Mouse (Mus musculus) stomach, embryonic 16.5 days (tissue): ENCODE measurements around the gene Tbc1d25. TPM values are rescaled to one million over a fixed set of nuclear protein-coding genes. Genes with fewer than 3 reads are reported as not detected.
A peak's percentile ranks its signal among the peaks of the same experiment; 100 is the strongest.

Experiments used
- ATAC-seq: fragments of 200-750 bp; cut with Nextera tagmentation; 2 replicates; pipeline ENCODE4 v1.8.0; 2017; ENCODE audit warnings: moderate number of reproducible peaks, moderate TSS enrichment; ENCODE audit not compliant: insufficient read depth, low FRiP score
- H3K27ac ChIP-seq: fragments of 300-500 bp; sonication (generic); 2 replicates; pipeline ENCODE4 v1.5.1; 2014; ENCODE audit warnings: low read length
- H3K27me3 ChIP-seq: fragments of 300-500 bp; sonication (generic); 2 replicates; pipeline ENCODE4 v1.6.1; 2014; ENCODE audit warnings: low read length, control low read depth, mixed read lengths; ENCODE audit not compliant: control insufficient read depth, insufficient read depth
- H3K36me3 ChIP-seq: fragments of 300-500 bp; sonication (generic); 2 replicates; pipeline ENCODE4 v1.6.1; 2014; ENCODE audit warnings: low read length; ENCODE audit not compliant: control insufficient read depth, insufficient read depth
- H3K4me1 ChIP-seq: fragments of 300-500 bp; sonication (generic); 2 replicates; pipeline ENCODE4 v1.6.1; 2014; ENCODE audit warnings: low read length, control low read depth, mixed read lengths; ENCODE audit not compliant: control insufficient read depth, insufficient read depth
- H3K4me2 ChIP-seq: fragments of 300-500 bp; sonication (generic); 2 replicates; pipeline ENCODE4 v1.6.1; 2014; ENCODE audit warnings: low read depth, low read length, mixed read lengths
- H3K4me3 ChIP-seq: fragments of 300-500 bp; sonication (generic); replicated peaks from 2 replicates; pipeline ENCODE4 v1.5.1; 2014; ENCODE audit warnings: mild to moderate bottlenecking, low read length
- H3K9ac ChIP-seq: fragments of 300-500 bp; sonication (generic); 2 replicates; pipeline ENCODE4 v1.6.1; 2014; ENCODE audit warnings: low read length
- H3K9me3 ChIP-seq: fragments of 300-500 bp; sonication (generic); replicated peaks from 2 replicates; pipeline ENCODE4 v1.6.1; 2016; ENCODE audit warnings: low read length, control low read depth; ENCODE audit not compliant: control insufficient read depth
- WGBS: fragments of 180-500 bp; shearing (Covaris S2); extraction: QIAGEN DNeasy Blood & Tissue Kit; methylation state at CpG from one replicate; pipeline ENCODE4 v1.1.7; 2014; 5-methylcytosine and 5-hydroxymethylcytosine counted together
- polyA plus RNA-seq: library from polyadenylated mRNA; unstranded; fragments of >200 nt; fragmentation: Nextera tagmentation; extraction: Ambion mirVana; gene quantifications from 2 replicates; pipeline ENCODE4 v1.2.1, GENCODE M21; 2015

Tbc1d25 gene
- 10.9 and 11.6 TPM in 2 replicates for polyA plus RNA-seq

DNA sequence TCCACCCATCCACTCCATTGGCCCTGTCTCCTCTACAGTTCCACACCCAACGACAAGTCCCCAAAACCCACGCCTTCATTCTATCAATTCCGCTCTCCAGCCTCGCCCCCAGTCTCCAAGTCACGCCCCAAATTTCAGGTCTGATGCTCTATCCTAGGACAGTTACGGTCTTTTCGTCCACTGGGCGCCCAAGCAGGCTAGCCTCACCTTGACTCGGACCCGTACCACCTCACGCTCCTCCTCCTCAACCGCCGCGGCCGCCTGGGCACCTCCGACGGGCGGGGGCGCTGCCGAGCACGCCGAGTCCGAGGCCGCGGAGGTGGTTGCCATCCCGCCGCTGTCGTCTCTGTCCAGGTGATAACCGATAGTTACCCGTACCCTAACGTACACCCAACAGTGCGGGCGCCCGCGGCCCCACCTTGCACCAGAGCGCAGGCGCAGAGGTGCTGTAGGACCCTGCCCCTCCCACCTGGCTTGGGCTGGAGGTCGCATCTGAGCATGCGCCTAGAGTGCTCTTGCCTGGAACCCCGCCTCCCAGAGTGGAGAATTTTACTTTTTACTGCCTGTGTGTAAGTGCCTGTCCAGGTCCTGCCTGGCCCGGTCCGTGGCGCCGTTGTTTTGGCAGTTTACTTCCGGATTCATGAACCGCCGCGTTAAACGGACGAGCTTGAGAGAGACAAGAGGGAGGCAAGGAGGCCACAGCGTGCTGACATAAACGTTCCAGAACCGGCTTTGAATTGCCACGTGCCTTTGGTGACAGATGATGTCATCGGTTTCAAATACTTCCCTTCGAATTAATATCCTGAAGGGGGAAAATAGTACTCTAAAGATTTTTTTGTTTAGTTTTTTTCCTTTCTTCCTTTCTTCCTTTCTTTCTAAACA lies at the start of gene Tbc1d25:
Gene Tbc1d25 (minus strand): TSS at position 678 of the 882 bp plus-strand sequence.
- no peaks in the 10 kb centered on the region for H3K36me3 ChIP-seq
- peak within 1 kb of the TSS; percentile 63 for H3K4me2 ChIP-seq
- 11% methylated on average over 56 of the region's 56 CpGs for WGBS
- H3K9me3 ChIP-seq, result no peaks in the 10 kb centered on the region
- H3K4me3 ChIP-seq, result peak within 1 kb of the TSS; percentile 53
- peak; percentile 95 for ATAC-seq
- H3K9ac ChIP-seq, result peak within 1 kb of the TSS; percentile 62
- H3K27ac ChIP-seq, result peak within 1 kb of the TSS; percentile 7
- H3K27me3 ChIP-seq, result no peaks in the 10 kb centered on the region
- no peaks in the 10 kb centered on the region for H3K4me1 ChIP-seq

- no peak overlapping the region for H3K27ac ChIP-seq
- no peaks in the 10 kb centered on the region for H3K9me3 ChIP-seq
- H3K36me3 ChIP-seq, result no peaks in the 10 kb centered on the region
- no peak overlapping the region for H3K4me3 ChIP-seq
- H3K9ac ChIP-seq, result no peak overlapping the region
- no peak for ATAC-seq
- H3K4me2 ChIP-seq, result no peak overlapping the region
- WGBS, result 85% methylated on average over 7 of the region's 7 CpGs
- no peaks in the 10 kb centered on the region for H3K4me1 ChIP-seq
- H3K27me3 ChIP-seq, result no peaks in the 10 kb centered on the region
Measured at GRCm38 (mm10) chrX:8223473-8223872, 47.5 kb upstream of the Tbc1d25 start.

- H3K9ac ChIP-seq, result no peak overlapping the region
- no peaks in the 10 kb centered on the region for H3K27me3 ChIP-seq
- H3K27ac ChIP-seq, result no peak overlapping the region
- H3K36me3 ChIP-seq, result no peaks in the 10 kb centered on the region
- whole genome bisulfite sequencing, result 52% methylated on average over 7 of the region's 7 CpGs
- no peak overlapping the region for H3K4me3 ChIP-seq
- H3K4me1 ChIP-seq, result no peaks in the 10 kb centered on the region
- no peaks in the 10 kb centered on the region for H3K9me3 ChIP-seq
- ATAC-seq, result no peak
- no peak overlapping the region for H3K4me2 ChIP-seq
Measured at GRCm38 (mm10) chrX:8222678-8223421, 46.9 kb upstream of the Tbc1d25 start.

DNA sequence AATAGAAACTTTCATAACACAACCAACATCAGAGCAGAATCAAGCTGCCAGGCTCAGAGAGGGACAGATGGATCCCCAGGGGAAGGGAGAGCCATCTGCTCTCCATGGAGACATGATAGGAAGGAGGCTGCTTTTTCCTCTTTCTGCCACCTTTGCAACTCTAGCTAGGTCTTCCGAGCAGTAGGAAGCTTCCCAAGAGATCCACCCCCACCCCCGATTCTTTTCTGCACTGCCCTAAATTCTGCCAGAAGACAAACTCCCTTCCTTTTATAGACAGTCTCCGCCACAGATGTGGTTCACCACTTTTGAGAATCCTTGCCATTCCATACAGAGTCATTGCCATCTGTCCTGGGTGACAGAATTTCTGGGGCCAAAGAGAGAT lies 46.3 kb upstream of the Tbc1d25 start:
- no peaks in the 10 kb centered on the region for H3K27me3 ChIP-seq
- WGBS, result 68% methylated on average over 3 of the region's 3 CpGs
- no peaks in the 10 kb centered on the region for H3K4me1 ChIP-seq
- ATAC-seq, result no peak
- H3K9ac ChIP-seq, result no peak overlapping the region
- no peaks in the 10 kb centered on the region for H3K9me3 ChIP-seq
- no peaks in the 10 kb centered on the region for H3K36me3 ChIP-seq
- H3K4me2 ChIP-seq, result no peak overlapping the region
- H3K27ac ChIP-seq, result no peak overlapping the region
- no peak overlapping the region for H3K4me3 ChIP-seq

- Histone ChIP-seq H3K4me1 (no peaks in the 10 kb centered on the region), H3K36me3 (no peaks in the 10 kb centered on the region), H3K9me3 (no peaks in the 10 kb centered on the region), H3K4me2 (no peak overlapping the region), H3K4me3 (no peak overlapping the region), H3K27me3 (no peaks in the 10 kb centered on the region), H3K9ac (no peak overlapping the region), H3K27ac (no peak overlapping the region)
- 24% methylated on average over 8 of the region's 8 CpGs for WGBS
- ATAC-seq, result no peak
Measured at GRCm38 (mm10) chrX:8219651-8220050, 43.7 kb upstream of the Tbc1d25 start.

GRCm38 (mm10) chrX:8218114-8218513 lies 42.1 kb upstream of the Tbc1d25 start:
- ATAC-seq, result no peak
- Histone ChIP-seq H3K27me3 (no peaks in the 10 kb centered on the region), H3K36me3 (no peaks in the 10 kb centered on the region), H3K9me3 (no peaks in the 10 kb centered on the region), H3K4me3 (no peak overlapping the region), H3K27ac (no peak overlapping the region), H3K9ac (no peak overlapping the region), H3K4me1 (no peaks in the 10 kb centered on the region), H3K4me2 (no peak overlapping the region)
- 52% methylated on average over 2 of the region's 2 CpGs for WGBS

GRCm38 (mm10) chrX:8217383-8217782 lies 41.4 kb upstream of the Tbc1d25 start:
- WGBS, result 36% methylated on average over 6 of the region's 6 CpGs
- H3K4me3 ChIP-seq, result no peak overlapping the region
- no peak overlapping the region for H3K4me2 ChIP-seq
- no peaks in the 10 kb centered on the region for H3K9me3 ChIP-seq
- H3K27ac ChIP-seq, result no peak overlapping the region
- ATAC-seq, result no peak
- no peaks in the 10 kb centered on the region for H3K36me3 ChIP-seq
- no peaks in the 10 kb centered on the region for H3K27me3 ChIP-seq
- no peak overlapping the region for H3K9ac ChIP-seq
- H3K4me1 ChIP-seq, result no peaks in the 10 kb centered on the region

DNA sequence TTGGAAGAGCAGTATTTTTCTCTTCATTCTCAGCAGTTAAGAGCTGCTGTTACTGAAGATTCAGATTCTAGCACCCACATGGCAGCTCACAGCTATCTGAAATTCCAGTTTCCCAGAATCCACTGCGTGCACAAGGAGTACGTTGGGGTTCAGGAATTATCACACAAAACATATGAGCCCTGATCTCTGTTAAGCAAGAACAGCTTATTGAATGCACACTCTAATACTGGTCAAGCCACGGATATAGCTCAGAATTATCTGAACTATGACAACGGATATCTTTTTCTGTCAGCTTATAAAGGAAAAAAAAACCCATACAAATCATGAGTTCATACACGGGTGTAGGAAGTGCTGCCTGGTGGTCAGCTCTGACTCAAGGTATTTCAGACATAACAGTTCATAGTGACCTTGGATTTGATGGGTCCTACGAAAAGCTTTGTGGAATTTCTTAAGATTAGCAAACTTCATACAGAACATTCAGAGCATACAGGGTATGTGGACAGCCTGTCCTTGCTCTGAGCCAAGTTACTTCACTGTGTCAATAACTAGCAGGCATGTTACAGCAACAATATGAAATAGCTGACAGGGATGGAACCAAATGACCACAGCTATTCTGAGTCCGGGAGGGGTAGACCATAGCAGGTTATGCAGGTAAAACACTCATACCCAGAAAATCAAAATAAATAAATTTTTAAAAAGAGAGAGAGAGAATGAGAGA lies 35.7 kb upstream of the Tbc1d25 start:
- no peaks in the 10 kb centered on the region for H3K36me3 ChIP-seq
- WGBS, result 78% methylated on average over 7 of the region's 7 CpGs
- no peak overlapping the region for H3K9ac ChIP-seq
- H3K4me3 ChIP-seq, result no peak overlapping the region
- H3K27ac ChIP-seq, result no peak overlapping the region
- H3K27me3 ChIP-seq, result no peaks in the 10 kb centered on the region
- no peak overlapping the region for H3K4me2 ChIP-seq
- no peaks in the 10 kb centered on the region for H3K4me1 ChIP-seq
- H3K9me3 ChIP-seq, result no peaks in the 10 kb centered on the region
- no peak for ATAC-seq

GRCm38 (mm10) chrX:8209720-8210119 lies 33.7 kb upstream of the Tbc1d25 start:
- 57% methylated on average over 2 of the region's 2 CpGs for WGBS
- Histone ChIP-seq H3K36me3 (no peaks in the 10 kb centered on the region), H3K9me3 (no peaks in the 10 kb centered on the region), H3K4me3 (no peak overlapping the region), H3K4me2 (no peak overlapping the region), H3K27ac (no peak overlapping the region), H3K27me3 (no peaks in the 10 kb centered on the region), H3K4me1 (no peaks in the 10 kb centered on the region), H3K9ac (no peak overlapping the region)
- ATAC-seq, result no peak
